Mouse (Mus musculus) spleen, adult 2 months (tissue): ENCODE measurements around the gene Srpk2.

Experiments
- CTCF ChIP-seq: fragments of 200-500 bp; IDR thresholded peaks from 2 replicates; pipeline ENCODE4 v1.5.1; 2011; ENCODE audit warnings: mild to moderate bottlenecking, inconsistent platforms; ENCODE audit not compliant: insufficient read depth, insufficient read length, insufficient replicate concordance; ENCODE audit errors: extremely low read depth
- POLR2A ChIP-seq: fragments of 200-500 bp; IDR thresholded peaks from 2 replicates; pipeline ENCODE4 v1.6.1; 2011; ENCODE audit warnings: low read depth, low read length, inconsistent platforms

DNA sequence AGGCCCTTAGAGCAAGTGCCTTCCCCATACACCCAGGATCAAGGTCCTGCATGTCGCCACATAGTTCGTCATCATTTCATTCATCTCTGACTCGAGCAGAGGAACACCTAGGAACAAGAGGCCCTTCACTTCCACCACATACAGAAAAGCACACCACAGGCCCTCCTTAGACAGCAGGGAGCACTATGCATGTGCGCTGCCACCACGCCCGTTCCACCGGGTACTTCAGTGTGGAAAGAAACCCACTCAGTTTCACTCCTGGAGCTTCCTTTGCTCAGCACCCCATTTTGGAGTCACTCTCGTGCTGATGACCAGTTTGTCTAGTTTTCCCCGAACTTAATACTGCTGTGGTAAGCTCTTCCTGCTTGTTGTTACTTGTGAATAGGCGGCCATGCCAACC, 169.4 kb downstream of the Srpk2 start:
- no peak for TF ChIP-seq CTCF
- no peak for TF ChIP-seq POLR2A
